Mouse (Mus musculus) liver, embryonic 15.5 days (tissue): ENCODE data around the gene Fyn. TPM values are rescaled to one million over a fixed set of nuclear protein-coding genes. Genes with fewer than 3 reads are reported as not detected.

Experiments
- ATAC-seq: fragments of 200-750 bp; cut with Nextera tagmentation; 2 replicates; pipeline ENCODE4 v1.8.0; 2017; ENCODE audit warnings: moderate number of reproducible peaks, mild to moderate bottlenecking, moderate library complexity; ENCODE audit not compliant: insufficient read depth
- H3K27ac ChIP-seq: fragments of 300-500 bp; sonication (generic); replicated peaks from 2 replicates; pipeline ENCODE4 v1.5.1; 2015; ENCODE audit warnings: mild to moderate bottlenecking, inconsistent platforms
- H3K27me3 ChIP-seq: fragments of 300-500 bp; sonication (generic); 2 replicates; pipeline ENCODE4 v1.6.1; 2015; ENCODE audit warnings: mild to moderate bottlenecking, inconsistent platforms
- H3K36me3 ChIP-seq: fragments of 300-500 bp; sonication (generic); replicated peaks from 2 replicates; pipeline ENCODE4 v1.6.1; 2015; ENCODE audit warnings: moderate library complexity, mild to moderate bottlenecking, inconsistent platforms
- H3K4me1 ChIP-seq: fragments of 300-500 bp; sonication (generic); replicated peaks from 2 replicates; pipeline ENCODE4 v1.6.1; 2015; ENCODE audit warnings: inconsistent platforms
- H3K4me2 ChIP-seq: fragments of 300-500 bp; sonication (generic); 2 replicates; pipeline ENCODE4 v1.6.1; 2015; ENCODE audit warnings: moderate library complexity, mild to moderate bottlenecking, inconsistent platforms
- H3K4me3 ChIP-seq: fragments of 300-500 bp; sonication (generic); replicated peaks from 2 replicates; pipeline ENCODE4 v1.5.1; 2015; ENCODE audit warnings: mild to moderate bottlenecking, inconsistent platforms
- H3K9ac ChIP-seq: fragments of 300-500 bp; sonication (generic); 2 replicates; pipeline ENCODE4 v1.6.1; 2015; ENCODE audit warnings: moderate library complexity, mild to moderate bottlenecking, inconsistent platforms
- H3K9me3 ChIP-seq: fragments of 300-500 bp; sonication (generic); replicated peaks from 2 replicates; pipeline ENCODE4 v1.6.1; 2016; ENCODE audit warnings: inconsistent platforms
- WGBS: fragments of 180-500 bp; shearing (Covaris S2); methylation state at CpG from one replicate; pipeline ENCODE4 v1.1.7; 2015; ENCODE audit warnings: mixed read lengths; ENCODE audit not compliant: insufficient replicate concordance; 5-methylcytosine and 5-hydroxymethylcytosine counted together
- polyA plus RNA-seq: library from polyadenylated mRNA; unstranded; fragments of >200 nt; fragmentation: Nextera tagmentation; extraction: Ambion mirVana; gene quantifications from 2 replicates; pipeline ENCODE4 v1.2.1, GENCODE M21; 2015

Gene Fyn
- polyA plus RNA-seq, 1 experiment from 2014 or later, result 6.1 TPM

DNA sequence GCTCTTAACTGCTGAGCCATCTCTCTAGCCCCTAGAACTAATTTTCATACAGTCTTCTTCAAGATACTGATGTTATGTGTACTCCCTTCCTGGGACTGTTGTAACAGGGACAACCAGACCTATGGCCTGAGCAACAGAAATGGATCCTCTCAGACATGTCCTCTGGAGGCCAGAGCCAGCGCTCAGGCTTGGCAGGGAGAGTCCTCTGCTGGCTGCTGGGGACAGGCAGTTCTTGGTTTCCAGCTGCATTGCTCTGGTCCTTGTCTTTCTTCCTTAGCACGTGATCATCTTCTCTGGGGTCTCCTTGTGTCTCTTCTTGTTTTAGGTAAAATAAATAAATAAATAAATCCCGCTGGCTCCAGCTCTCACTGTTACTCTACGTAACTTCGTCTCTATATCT lies 78.1 kb downstream of the Fyn start:
- H3K4me1 ChIP-seq, result peaks cover 19% of the 10 kb centered on the region
- H3K4me3 ChIP-seq, result no peak overlapping the region
- no peak overlapping the region for H3K27ac ChIP-seq
- no peaks in the 10 kb centered on the region for H3K36me3 ChIP-seq
- no peaks in the 10 kb centered on the region for H3K27me3 ChIP-seq
- H3K4me2 ChIP-seq, result no peak overlapping the region
- ATAC-seq, result no peak
- WGBS, result 78% methylated on average over 5 of the region's 5 CpGs
- no peak overlapping the region for H3K9ac ChIP-seq
- H3K9me3 ChIP-seq, result no peaks in the 10 kb centered on the region

DNA sequence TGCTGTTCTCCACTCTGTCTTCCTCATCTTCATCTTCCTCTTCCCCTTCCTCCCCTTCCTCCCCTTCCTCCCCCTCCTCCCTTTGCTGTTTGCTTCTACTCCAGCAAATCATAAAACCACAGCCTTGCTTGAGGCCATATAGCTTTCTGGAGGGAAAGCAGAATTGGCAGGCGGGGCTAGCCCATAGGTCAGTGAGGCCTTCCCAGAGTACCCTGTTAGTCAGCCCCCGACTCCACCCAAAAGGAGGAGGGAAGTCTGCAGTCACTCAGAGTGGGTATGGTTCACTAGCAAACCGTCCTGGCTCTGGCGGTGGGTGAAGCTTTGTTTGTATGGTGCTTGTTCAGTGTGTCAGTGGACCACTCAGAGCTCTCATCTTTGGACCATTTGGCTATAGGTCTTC lies 80.5 kb downstream of the Fyn start:
- Histone ChIP-seq H3K4me1 (peaks cover 19% of the 10 kb centered on the region), H3K27ac (no peak overlapping the region), H3K36me3 (no peaks in the 10 kb centered on the region), H3K4me2 (no peak overlapping the region), H3K9ac (no peak overlapping the region), H3K27me3 (no peaks in the 10 kb centered on the region), H3K9me3 (no peaks in the 10 kb centered on the region), H3K4me3 (no peak overlapping the region)
- 29% methylated on average over 4 of the region's 4 CpGs for WGBS
- no peak for ATAC-seq

DNA sequence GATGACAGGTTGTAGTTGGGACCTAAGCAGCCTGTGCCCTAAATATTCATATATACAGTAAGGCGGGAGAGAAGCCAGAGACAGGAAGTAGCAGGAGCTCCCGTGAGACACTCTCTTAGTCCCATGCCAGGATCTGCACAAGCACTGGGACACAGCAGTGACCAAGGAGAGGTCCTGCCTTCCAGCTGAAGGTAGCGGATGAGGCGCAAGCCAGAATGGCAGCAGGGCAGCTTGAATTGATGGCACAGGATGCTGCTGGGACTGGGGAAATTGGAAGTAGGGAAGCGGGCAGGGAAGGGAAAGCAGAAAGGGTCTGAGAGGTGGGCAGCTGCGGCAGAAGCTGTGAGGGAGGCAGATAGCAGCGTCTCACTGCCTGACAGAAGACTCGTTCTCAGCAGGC lies 81.7 kb downstream of the Fyn start:
- H3K9me3 ChIP-seq, result no peaks in the 10 kb centered on the region
- no peak overlapping the region for H3K4me3 ChIP-seq
- peaks cover 20% of the 10 kb centered on the region for H3K4me1 ChIP-seq
- 63% methylated on average over 8 of the region's 8 CpGs for WGBS
- no peaks in the 10 kb centered on the region for H3K36me3 ChIP-seq
- no peak for ATAC-seq
- no peak overlapping the region for H3K27ac ChIP-seq
- no peaks in the 10 kb centered on the region for H3K27me3 ChIP-seq
- H3K9ac ChIP-seq, result no peak overlapping the region
- H3K4me2 ChIP-seq, result no peak overlapping the region

DNA sequence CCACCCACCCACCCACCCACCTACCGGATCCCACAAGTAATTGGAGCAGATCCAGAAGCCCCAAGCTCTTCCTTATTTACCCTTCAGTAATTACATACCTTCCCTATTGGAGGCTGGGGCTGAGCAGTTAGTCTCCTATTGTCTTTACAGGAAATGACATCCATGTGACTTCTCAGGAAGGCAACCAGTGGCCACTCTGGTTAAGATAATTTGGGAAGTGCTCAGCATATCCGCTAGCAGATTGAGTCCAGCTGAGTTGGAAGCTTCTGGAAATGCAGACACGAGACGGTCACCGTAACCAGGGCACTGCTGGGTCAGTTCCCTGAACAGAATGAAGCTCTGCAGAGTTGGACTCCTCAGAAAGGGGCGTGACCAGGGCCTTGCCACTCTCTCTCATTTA lies 82.4 kb downstream of the Fyn start:
- no peaks in the 10 kb centered on the region for H3K36me3 ChIP-seq
- no peak overlapping the region for H3K9ac ChIP-seq
- 61% methylated on average over 6 of the region's 6 CpGs for WGBS
- no peak overlapping the region for H3K27ac ChIP-seq
- H3K27me3 ChIP-seq, result no peaks in the 10 kb centered on the region
- H3K4me1 ChIP-seq, result peaks cover 27% of the 10 kb centered on the region
- ATAC-seq, result peak; percentile 34; the same call in 1 of the 2 replicates
- no peaks in the 10 kb centered on the region for H3K9me3 ChIP-seq
- no peak overlapping the region for H3K4me2 ChIP-seq
- H3K4me3 ChIP-seq, result no peak overlapping the region

DNA sequence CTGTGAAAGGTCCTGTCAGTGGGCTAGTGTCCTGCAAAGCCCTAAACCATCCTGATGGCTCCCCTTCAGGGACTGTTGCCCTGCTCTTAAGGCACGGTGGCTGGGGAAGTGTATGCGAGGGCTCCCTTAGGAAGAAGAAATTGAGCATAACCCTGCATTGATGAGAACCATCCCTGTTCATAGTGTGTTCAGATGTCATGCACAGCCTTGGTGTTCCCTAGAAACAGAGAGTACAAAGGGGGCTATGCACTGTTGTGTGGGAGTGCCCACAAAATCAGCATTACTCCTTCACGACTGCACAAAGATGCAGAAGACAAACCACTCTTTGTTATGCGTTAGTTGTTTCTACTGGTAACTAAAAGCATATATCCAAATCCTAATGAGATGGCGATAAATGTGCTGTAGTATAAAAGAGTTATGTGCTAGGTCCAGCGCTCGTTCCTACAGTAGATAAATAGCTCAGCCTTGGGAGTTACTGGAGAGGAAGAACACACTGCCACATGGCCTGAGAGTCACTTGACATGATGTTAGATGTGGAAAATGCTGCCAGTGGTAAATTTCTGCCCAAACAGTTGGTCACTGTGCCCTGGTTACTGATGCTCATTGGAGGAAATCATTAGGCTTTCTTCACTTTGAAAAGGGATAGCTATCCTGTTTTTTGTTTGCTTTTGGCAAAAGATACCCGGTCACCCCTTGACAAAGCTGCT lies 83.4 kb downstream of the Fyn start:
- WGBS, result 76% methylated on average over 8 of the region's 8 CpGs
- H3K4me1 ChIP-seq, result peaks cover 32% of the 10 kb centered on the region
- H3K9me3 ChIP-seq, result no peaks in the 10 kb centered on the region
- no peak overlapping the region for H3K4me3 ChIP-seq
- H3K27me3 ChIP-seq, result no peaks in the 10 kb centered on the region
- no peak overlapping the region for H3K9ac ChIP-seq
- no peaks in the 10 kb centered on the region for H3K36me3 ChIP-seq
- no peak overlapping the region for H3K27ac ChIP-seq
- no peak for ATAC-seq
- H3K4me2 ChIP-seq, result no peak overlapping the region

DNA sequence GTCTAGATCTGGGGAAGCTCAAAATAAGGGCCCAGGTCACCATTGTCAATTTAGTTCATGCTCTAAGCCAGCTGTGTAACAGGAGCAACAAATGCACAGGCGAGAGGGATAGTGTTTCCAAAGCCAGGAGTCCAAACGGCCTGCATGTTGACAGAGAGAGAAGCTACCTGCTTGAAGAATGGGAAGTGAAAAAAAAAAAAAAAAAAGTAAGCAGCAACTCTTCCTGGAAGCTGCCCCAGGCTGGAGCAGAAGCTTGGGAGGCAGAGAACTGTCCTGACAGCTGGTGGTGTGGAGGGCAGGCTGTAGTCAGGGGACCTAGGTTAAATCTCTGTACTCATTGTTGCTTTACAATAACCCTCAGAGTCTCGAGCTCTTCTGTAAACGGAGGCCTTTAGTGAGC lies 86.7 kb downstream of the Fyn start:
- no peak overlapping the region for H3K9ac ChIP-seq
- H3K4me3 ChIP-seq, result no peak overlapping the region
- WGBS, result 43% methylated on average over 4 of the region's 4 CpGs
- no peak overlapping the region for H3K4me2 ChIP-seq
- H3K36me3 ChIP-seq, result no peaks in the 10 kb centered on the region
- ATAC-seq, result no peak
- no peaks in the 10 kb centered on the region for H3K27me3 ChIP-seq
- no peaks in the 10 kb centered on the region for H3K9me3 ChIP-seq
- peaks cover 47% of the 10 kb centered on the region for H3K4me1 ChIP-seq
- H3K27ac ChIP-seq, result no peak overlapping the region

DNA sequence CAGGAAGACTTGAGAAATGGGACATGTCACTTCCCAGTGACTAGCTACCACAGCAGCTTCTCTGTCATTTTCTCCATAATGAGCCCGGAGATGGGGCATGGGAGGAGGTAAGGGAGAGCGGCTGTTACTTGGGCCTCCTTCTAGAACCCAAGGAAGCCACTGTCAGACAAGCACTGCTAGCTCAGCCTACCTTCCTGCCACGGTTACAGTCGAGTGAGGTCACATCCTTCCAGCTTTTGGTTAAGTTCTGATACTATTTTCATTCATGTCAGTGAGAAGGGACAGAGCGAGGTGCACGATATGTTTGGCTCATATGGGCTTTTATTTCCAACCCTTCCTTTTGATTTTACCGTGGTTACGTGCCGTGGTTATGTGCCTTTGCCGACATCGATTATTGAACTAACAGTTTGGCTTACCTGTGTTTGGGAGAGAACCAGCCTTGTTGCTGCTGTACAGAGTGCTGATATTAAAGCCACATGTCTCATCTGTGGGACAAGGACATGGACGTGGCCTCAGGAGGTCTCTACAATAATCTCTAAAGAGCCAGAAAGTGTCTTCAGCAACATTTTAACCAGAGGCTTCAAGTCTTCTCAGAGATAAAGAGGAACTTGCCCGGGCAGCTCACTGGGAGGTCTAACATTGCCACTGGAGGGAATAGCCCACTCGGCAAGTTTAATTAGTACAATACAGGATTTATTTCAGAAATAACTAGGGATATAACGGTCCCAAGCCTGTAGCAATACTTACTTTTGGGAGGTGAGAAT lies 87.4 kb downstream of the Fyn start:
- no peak overlapping the region for H3K27ac ChIP-seq
- no peak overlapping the region for H3K9ac ChIP-seq
- H3K36me3 ChIP-seq, result no peaks in the 10 kb centered on the region
- peaks cover 43% of the 10 kb centered on the region for H3K4me1 ChIP-seq
- no peaks in the 10 kb centered on the region for H3K27me3 ChIP-seq
- H3K4me3 ChIP-seq, result no peak overlapping the region
- H3K4me2 ChIP-seq, result no peak overlapping the region
- H3K9me3 ChIP-seq, result no peaks in the 10 kb centered on the region
- 0 out of 2 replicates have a peak, but pooled peaks have one; percentile 11 for ATAC-seq
- 35% methylated on average over 15 of the region's 15 CpGs for WGBS

DNA sequence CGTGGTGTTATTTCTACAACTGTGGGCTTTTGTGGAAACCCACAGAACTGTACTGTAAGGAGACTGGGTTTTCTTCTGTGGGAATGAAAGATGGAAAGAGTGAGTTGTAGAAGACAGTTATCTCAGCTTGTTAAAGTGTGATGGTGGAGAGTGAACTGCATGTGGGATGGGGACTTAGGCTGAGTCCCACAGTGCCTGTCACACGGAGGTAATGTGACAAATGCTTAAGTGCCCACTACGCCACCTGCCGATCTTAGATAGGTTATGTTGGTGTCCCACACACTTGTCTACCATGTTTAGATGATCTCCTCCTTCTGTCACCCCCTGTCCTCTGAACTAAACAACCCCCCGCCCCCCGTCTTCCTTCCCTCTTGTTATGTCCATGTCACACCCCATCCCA lies 88.1 kb downstream of the Fyn start:
- Histone ChIP-seq H3K4me1 (peaks cover 43% of the 10 kb centered on the region), H3K27ac (no peak overlapping the region), H3K4me2 (no peak overlapping the region), H3K9me3 (no peaks in the 10 kb centered on the region), H3K4me3 (no peak overlapping the region), H3K9ac (no peak overlapping the region), H3K36me3 (no peaks in the 10 kb centered on the region), H3K27me3 (no peaks in the 10 kb centered on the region)
- ATAC-seq, result no peak
- 62% methylated on average over 6 of the region's 6 CpGs for WGBS

DNA sequence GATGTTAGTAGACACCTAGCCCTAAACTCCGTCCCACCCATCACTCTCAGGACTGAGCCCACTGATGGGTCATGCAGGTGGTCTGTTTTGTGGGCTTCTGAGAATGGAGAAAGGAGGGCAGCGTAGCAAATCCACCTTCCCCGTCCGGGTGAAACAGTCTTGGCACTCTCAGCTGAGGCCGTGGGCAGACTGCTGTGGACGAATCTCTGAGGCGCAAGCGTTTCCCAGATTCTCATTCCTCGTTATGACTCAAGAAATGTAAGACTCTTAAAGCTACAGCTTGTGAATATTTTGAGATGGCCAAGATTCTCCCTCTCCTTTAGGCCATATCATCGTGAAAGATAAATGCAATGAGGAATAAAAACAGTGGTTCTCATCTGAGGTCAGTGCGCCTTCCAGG lies 88.6 kb downstream of the Fyn start:
- Histone ChIP-seq H3K27me3 (no peaks in the 10 kb centered on the region), H3K9me3 (no peaks in the 10 kb centered on the region), H3K4me1 (peaks cover 43% of the 10 kb centered on the region), H3K4me3 (no peak overlapping the region), H3K36me3 (no peaks in the 10 kb centered on the region), H3K9ac (no peak overlapping the region), H3K27ac (no peak overlapping the region), H3K4me2 (no peak overlapping the region)
- WGBS, result 80% methylated on average over 11 of the region's 11 CpGs
- no peak for ATAC-seq

DNA sequence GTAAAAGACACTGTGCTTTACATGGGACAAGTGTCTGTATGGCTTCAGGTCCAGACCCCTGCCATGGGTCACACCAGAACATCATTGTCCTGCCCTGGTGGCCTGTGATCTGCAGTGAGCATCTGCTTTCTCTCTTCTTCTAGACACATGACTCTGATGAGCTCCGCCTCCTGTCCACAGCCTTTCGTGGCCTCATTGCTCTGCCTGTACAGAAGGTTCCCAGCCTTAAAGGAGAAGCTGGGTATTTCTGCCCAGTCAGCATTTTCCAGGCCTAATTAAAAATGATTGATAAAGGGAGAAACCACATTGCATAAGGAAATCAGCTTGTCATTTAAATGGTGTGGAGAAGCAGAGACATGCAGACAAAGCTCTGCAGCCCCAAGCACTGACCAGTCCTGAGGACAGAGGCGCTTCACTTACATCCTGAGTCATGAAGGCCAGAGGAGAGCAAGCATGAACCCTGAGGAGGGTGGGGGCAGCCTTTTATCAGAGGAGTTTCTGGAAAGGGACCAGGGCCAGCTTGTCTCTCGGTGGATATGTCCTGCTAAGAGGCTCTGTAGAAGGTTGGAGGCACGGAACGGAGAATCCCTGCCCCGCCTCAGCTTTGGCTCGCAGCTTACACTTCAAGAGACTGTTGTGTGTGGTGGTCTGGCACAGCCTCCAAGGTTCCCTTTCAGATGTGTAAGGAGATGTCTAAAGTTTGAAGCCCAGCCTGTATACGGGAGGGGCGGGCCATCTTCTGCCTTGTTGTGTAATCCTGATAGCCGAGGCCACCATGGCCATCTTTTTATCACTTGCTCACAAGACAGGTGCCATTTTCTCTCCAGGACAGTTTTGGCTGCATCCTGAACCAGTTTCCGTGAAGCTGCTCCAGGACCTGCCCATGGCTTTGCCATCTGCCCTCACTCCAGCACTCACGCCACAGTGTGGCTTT lies 90.4 kb downstream of the Fyn start:
- WGBS, result 39% methylated on average over 13 of the region's 13 CpGs
- 0 out of 2 replicates have a peak overlapping the region, but pooled peaks have one; percentile 11 for H3K27ac ChIP-seq

DNA sequence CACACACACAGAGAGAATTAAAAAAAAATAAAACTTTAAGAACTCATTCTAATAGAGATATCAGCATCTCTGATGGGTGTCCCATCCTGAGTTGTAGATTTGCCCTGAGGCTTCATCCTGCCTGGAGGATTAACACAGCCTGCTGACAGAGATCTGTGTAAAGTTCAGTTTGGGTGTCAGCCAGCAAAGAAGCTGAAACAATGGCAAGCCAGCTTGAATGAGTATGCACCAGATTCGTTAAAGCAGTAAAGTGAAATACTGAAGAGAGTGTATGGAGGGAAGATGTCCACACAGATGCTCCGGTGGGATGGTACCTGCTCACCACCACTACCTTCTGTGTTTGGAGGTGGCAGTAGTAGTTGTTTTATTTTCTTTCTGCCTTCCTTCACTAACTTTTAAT lies 92.0 kb downstream of the Fyn start:
- no peak overlapping the region for H3K4me3 ChIP-seq
- H3K27ac ChIP-seq, result no peak overlapping the region
- 66% methylated on average over 2 of the region's 2 CpGs for WGBS
- ATAC-seq, result no peak
- no peaks in the 10 kb centered on the region for H3K27me3 ChIP-seq
- H3K4me1 ChIP-seq, result peaks cover 45% of the 10 kb centered on the region
- H3K36me3 ChIP-seq, result no peaks in the 10 kb centered on the region
- no peak overlapping the region for H3K9ac ChIP-seq
- no peak overlapping the region for H3K4me2 ChIP-seq
- H3K9me3 ChIP-seq, result no peaks in the 10 kb centered on the region

More for the DNA sequence above, 90.4 kb downstream of the Fyn start:
- Histone ChIP-seq H3K4me2 (peak overlapping the region; percentile 42), H3K9ac (no peak overlapping the region), H3K4me1 (peaks cover 49% of the 10 kb centered on the region), H3K36me3 (no peaks in the 10 kb centered on the region), H3K4me3 (no peak overlapping the region), H3K27me3 (no peaks in the 10 kb centered on the region), H3K9me3 (no peaks in the 10 kb centered on the region)
- ATAC-seq, result peak; percentile 56
